Mouse (Mus musculus): Measurements from ENCODE around the gene Cdkl3. TPM values are rescaled to one million over a fixed set of nuclear protein-coding genes. Genes with fewer than 3 reads are reported as not detected.
"Not testable (repeated sequence)": the region's sequence is repeated elsewhere in the genome, so short reads cannot be mapped to it uniquely, and the experiment has no call there.

Gene Cdkl3
- polyA plus RNA-seq, 1 experiment from 2014 or later = 6.2 TPM

DNA sequence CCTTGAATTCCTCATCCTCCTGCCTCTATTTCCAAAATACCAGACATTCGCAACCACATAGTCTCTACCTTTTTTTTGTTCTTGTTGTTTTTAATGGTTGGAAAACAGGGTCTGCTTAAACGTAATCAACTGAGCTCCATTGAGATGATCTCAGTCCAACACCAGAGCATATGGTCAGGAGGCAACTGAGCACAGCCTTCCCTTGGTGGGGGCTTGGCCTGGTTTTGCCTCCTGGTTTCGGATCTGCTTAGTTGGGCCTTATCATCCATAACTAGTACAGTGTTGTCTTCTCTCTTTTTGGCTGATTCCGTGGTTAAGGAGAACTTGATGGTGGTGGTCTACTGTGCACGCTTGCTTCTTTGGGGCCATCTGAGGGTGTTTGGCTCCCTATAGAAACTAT lies 104.8 kb downstream of the Cdkl3 start:
- H3K4me3 ChIP-seq (ENCODE audit: low read depth, low read length) = no peak overlapping the region
- H3K4me2 ChIP-seq (ENCODE audit: low read length) = no peak overlapping the region
- H3K27me3 ChIP-seq (replicated peaks; ENCODE audit: control insufficient read depth, insufficient read depth, low read length) = no peaks in the 10 kb centered on the region
- H3K9me3 ChIP-seq (ENCODE audit: control insufficient read depth, low read length) = no peaks in the 10 kb centered on the region
- 93% methylated on average over 5 of the region's 5 CpGs for WGBS
- H3K4me1 ChIP-seq (replicated peaks; ENCODE audit: control insufficient read depth, insufficient read depth, low read length) = no peaks in the 10 kb centered on the region
- peaks cover 9% of the 10 kb centered on the region for H3K36me3 ChIP-seq (ENCODE audit: control insufficient read depth, insufficient read depth, low read length)
- no peak for ATAC-seq (replicated peaks; ENCODE audit: low FRiP score, low TSS enrichment, low read depth)
- DNase-seq (ENCODE audit: low spot score) = no peak
- H3K27ac ChIP-seq (ENCODE audit: low read depth) = no peak overlapping the region
- H3K9ac ChIP-seq (ENCODE audit: low read length) = no peak overlapping the region

DNA sequence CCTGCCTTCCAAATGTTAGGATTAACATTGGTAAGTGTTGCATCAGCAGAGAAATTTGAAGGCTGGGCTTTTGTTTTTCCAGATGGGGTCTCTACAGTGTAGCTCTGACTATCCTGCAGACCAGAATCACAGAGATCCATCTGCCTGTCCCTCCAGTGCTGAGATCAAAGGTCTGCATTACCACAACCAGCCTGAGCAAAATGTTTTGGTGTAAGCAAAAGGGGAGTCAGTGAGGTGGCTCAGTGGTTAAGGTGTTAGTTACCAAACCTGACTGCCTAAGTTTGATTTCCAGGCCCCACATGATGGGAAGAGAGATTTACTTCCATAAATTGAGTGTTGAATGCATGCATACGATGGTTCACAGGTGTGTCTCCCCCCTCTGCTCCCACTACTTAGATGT lies 105.4 kb downstream of the Cdkl3 start:
- Histone ChIP-seq H3K4me3 (ENCODE audit: low read depth, low read length) (no peak overlapping the region), H3K27ac (ENCODE audit: low read depth) (no peak overlapping the region), H3K4me1 (replicated peaks; ENCODE audit: control insufficient read depth, insufficient read depth, low read length) (no peaks in the 10 kb centered on the region), H3K27me3 (replicated peaks; ENCODE audit: control insufficient read depth, insufficient read depth, low read length) (no peaks in the 10 kb centered on the region), H3K9ac (ENCODE audit: low read length) (no peak overlapping the region), H3K4me2 (ENCODE audit: low read length) (no peak overlapping the region), H3K36me3 (ENCODE audit: control insufficient read depth, insufficient read depth, low read length) (peaks cover 15% of the 10 kb centered on the region), H3K9me3 (ENCODE audit: control insufficient read depth, low read length) (no peaks in the 10 kb centered on the region)
- DNase-seq (ENCODE audit: low spot score) (no peak), ATAC-seq (replicated peaks; ENCODE audit: low FRiP score, low TSS enrichment, low read depth) (no peak)
- WGBS = 93% methylated on average over 1 of the region's 1 CpGs

DNA sequence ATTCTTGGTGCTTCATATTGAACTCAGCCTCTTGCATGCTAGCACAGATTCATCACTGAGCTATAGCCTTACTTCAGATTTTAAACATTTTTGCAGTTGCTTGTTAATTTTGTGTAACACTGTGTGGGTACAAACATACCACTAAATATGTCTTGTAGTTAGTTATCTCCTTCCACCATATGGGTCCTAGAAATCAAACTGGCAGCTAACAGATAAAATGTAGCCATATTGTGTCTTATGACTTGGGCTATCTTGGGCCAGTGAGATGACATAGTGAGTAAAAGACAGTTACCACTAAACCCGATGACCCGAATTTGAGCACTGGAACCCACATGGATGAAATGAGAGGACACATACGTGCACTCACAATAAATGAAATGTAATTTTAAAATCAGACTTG lies 111.5 kb downstream of the Cdkl3 start:
- Histone ChIP-seq H3K9me3 (ENCODE audit: control insufficient read depth, low read length) (no peaks in the 10 kb centered on the region), H3K27ac (ENCODE audit: low read depth) (no peak overlapping the region), H3K4me3 (ENCODE audit: low read depth, low read length) (no peak overlapping the region), H3K27me3 (replicated peaks; ENCODE audit: control insufficient read depth, insufficient read depth, low read length) (no peaks in the 10 kb centered on the region), H3K4me1 (replicated peaks; ENCODE audit: control insufficient read depth, insufficient read depth, low read length) (no peaks in the 10 kb centered on the region), H3K9ac (ENCODE audit: low read length) (no peak overlapping the region), H3K4me2 (ENCODE audit: low read length) (no peak overlapping the region), H3K36me3 (ENCODE audit: control insufficient read depth, insufficient read depth, low read length) (peaks cover 74% of the 10 kb centered on the region)
- ATAC-seq (replicated peaks; ENCODE audit: low FRiP score, low TSS enrichment, low read depth) = no peak
- 93% methylated on average over 3 of the region's 3 CpGs for WGBS
- DNase-seq (ENCODE audit: low spot score) = no peak

DNA sequence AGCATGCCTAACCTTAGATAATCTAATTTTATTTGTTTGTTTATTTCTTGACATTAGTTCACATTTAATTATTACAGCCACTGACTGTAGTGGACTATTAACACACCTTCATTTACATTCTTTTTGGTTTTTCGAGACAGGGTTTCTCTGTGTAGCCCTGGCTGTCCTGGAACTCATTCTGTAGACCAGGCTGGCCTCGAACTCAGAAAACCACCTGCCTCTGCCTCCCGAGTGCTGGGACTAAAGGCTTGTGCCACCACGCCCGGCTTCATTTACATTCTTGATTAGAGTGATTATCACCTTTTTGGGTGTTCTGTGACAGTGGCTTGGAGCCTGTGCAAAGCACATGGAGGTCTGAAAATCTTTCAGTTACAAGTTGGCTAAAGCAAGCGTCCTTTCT lies 112.1 kb downstream of the Cdkl3 start:
- not testable (repeated sequence) for H3K4me2 ChIP-seq (ENCODE audit: low read length); H3K27me3 ChIP-seq (replicated peaks; ENCODE audit: control insufficient read depth, insufficient read depth, low read length); H3K9me3 ChIP-seq (ENCODE audit: control insufficient read depth, low read length); H3K4me3 ChIP-seq (ENCODE audit: low read depth, low read length); H3K27ac ChIP-seq (ENCODE audit: low read depth); H3K4me1 ChIP-seq (replicated peaks; ENCODE audit: control insufficient read depth, insufficient read depth, low read length); H3K9ac ChIP-seq (ENCODE audit: low read length); ATAC-seq (replicated peaks; ENCODE audit: low FRiP score, low TSS enrichment, low read depth)
- peaks cover 80% of the 10 kb centered on the region for H3K36me3 ChIP-seq (ENCODE audit: control insufficient read depth, insufficient read depth, low read length)
- WGBS = 95% methylated on average over 6 of the region's 6 CpGs
- DNase-seq (ENCODE audit: low spot score) = peak; percentile 6

DNA sequence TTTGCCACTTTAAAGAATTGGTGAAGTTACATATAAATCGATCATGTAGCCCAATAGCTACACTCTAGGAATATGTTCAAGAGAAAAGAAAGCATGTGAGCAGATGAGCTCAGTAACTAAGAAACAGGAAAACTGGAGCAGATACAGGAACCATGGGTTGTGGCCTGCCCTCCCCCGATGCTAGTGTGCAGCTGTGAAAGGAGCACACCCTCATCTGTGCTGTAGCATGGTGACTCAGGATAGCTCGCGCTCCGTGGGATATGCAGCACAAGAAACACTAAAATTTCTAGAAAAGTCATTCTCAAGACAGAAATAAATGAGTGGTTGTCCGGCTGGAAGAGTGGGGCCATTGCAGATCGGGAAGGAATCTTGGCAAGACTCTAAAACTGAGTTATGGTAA lies 113.1 kb downstream of the Cdkl3 start:
- Histone ChIP-seq H3K4me2 (ENCODE audit: low read length) (no peak overlapping the region), H3K4me1 (replicated peaks; ENCODE audit: control insufficient read depth, insufficient read depth, low read length) (no peaks in the 10 kb centered on the region), H3K27ac (ENCODE audit: low read depth) (no peak overlapping the region), H3K27me3 (replicated peaks; ENCODE audit: control insufficient read depth, insufficient read depth, low read length) (no peaks in the 10 kb centered on the region), H3K36me3 (ENCODE audit: control insufficient read depth, insufficient read depth, low read length) (peaks cover 91% of the 10 kb centered on the region), H3K4me3 (ENCODE audit: low read depth, low read length) (no peak overlapping the region), H3K9ac (ENCODE audit: low read length) (no peak overlapping the region), H3K9me3 (ENCODE audit: control insufficient read depth, low read length) (no peaks in the 10 kb centered on the region)
- WGBS = 92% methylated on average over 7 of the region's 7 CpGs
- DNase-seq (ENCODE audit: low spot score) (no peak), ATAC-seq (replicated peaks; ENCODE audit: low FRiP score, low TSS enrichment, low read depth) (no peak)

DNA sequence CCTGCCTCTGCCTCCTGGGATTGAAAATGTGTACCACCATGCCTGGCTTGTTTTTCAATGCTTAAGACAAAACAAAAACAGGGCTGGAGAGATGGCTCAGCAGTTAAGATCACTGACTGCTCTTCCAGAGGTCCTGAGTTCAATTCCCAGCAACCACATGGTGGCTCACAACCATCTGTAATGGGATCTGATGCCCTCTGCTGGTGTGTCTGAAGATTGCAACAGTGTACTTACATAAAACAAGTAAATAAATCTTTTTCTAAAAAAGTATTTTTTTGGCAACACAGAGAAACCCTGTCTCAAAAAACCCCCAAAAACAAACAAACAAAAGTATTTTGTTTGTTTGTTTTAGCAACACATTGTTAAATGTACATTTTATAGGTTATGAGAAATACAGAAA lies 116.4 kb downstream of the Cdkl3 start:
- ATAC-seq (replicated peaks; ENCODE audit: low FRiP score, low TSS enrichment, low read depth) = not testable (repeated sequence)

DNA sequence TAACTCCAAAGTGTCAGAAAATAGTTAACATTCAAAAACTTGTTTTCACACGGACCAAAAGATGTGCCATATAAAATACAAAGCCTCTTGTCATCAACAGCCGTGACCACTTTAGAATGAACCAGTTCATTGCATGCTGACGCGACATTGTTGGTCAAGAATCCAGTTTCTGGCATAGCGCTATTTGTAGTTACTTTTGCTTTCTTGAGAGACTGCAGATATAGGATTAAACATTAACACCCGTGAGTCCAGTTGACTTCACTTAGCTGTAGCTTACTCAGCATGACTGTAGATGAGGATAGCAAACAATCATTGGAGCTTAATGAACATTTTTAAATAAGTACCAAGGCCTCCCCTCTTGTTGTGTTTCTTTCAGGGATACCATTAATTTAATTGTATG lies 118.0 kb downstream of the Cdkl3 start:
- Histone ChIP-seq H3K27ac (ENCODE audit: low read depth) (no peak overlapping the region), H3K36me3 (ENCODE audit: control insufficient read depth, insufficient read depth, low read length) (peaks cover 82% of the 10 kb centered on the region)

More for the DNA sequence above, 116.4 kb downstream of the Cdkl3 start:
- peaks cover 96% of the 10 kb centered on the region for H3K36me3 ChIP-seq (ENCODE audit: control insufficient read depth, insufficient read depth, low read length)
- H3K27me3 ChIP-seq (replicated peaks; ENCODE audit: control insufficient read depth, insufficient read depth, low read length); H3K4me2 ChIP-seq (ENCODE audit: low read length); H3K4me1 ChIP-seq (replicated peaks; ENCODE audit: control insufficient read depth, insufficient read depth, low read length); H3K4me3 ChIP-seq (ENCODE audit: low read depth, low read length); H3K9me3 ChIP-seq (ENCODE audit: control insufficient read depth, low read length); H3K27ac ChIP-seq (ENCODE audit: low read depth); H3K9ac ChIP-seq (ENCODE audit: low read length); DNase-seq (ENCODE audit: low spot score): not testable (repeated sequence)

DNA sequence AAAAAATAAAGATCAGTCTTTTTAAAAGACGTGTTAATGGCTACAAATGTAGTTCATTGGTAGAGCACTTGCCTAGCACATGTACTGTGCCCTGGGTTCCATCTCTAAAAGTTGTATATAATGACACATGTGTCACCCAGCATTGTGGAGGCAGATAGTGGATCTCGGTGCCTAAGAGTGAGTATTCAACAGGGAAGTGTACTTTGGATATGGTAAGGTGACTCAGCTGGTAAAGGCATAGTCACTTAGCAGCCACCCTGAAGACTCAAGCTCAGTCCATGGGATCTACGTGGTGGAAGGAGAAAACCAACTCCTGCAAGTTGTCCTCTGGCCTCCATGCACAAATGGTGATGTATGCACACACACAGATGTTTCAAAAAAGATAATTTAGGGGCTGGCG lies 120.4 kb downstream of the Cdkl3 start:
- WGBS = 89% methylated on average over 4 of the region's 4 CpGs
- Histone ChIP-seq H3K9me3 (ENCODE audit: control insufficient read depth, low read length) (no peaks in the 10 kb centered on the region), H3K4me2 (ENCODE audit: low read length) (no peak overlapping the region), H3K4me1 (replicated peaks; ENCODE audit: control insufficient read depth, insufficient read depth, low read length) (no peaks in the 10 kb centered on the region), H3K27ac (ENCODE audit: low read depth) (no peak overlapping the region), H3K27me3 (replicated peaks; ENCODE audit: control insufficient read depth, insufficient read depth, low read length) (no peaks in the 10 kb centered on the region), H3K9ac (ENCODE audit: low read length) (no peak overlapping the region), H3K4me3 (ENCODE audit: low read depth, low read length) (no peak overlapping the region), H3K36me3 (ENCODE audit: control insufficient read depth, insufficient read depth, low read length) (peaks cover 58% of the 10 kb centered on the region)
- DNase-seq (ENCODE audit: low spot score) (no peak), ATAC-seq (replicated peaks; ENCODE audit: low FRiP score, low TSS enrichment, low read depth) (no peak)

More for the DNA sequence above, 118.0 kb downstream of the Cdkl3 start:
- Histone ChIP-seq H3K9me3 (ENCODE audit: control insufficient read depth, low read length) (no peaks in the 10 kb centered on the region), H3K4me3 (ENCODE audit: low read depth, low read length) (no peak overlapping the region), H3K9ac (ENCODE audit: low read length) (no peak overlapping the region), H3K27me3 (replicated peaks; ENCODE audit: control insufficient read depth, insufficient read depth, low read length) (no peaks in the 10 kb centered on the region), H3K4me2 (ENCODE audit: low read length) (no peak overlapping the region), H3K4me1 (replicated peaks; ENCODE audit: control insufficient read depth, insufficient read depth, low read length) (no peaks in the 10 kb centered on the region)
- DNase-seq (ENCODE audit: low spot score) = no peak
- WGBS = 88% methylated on average over 6 of the region's 6 CpGs
- no peak for ATAC-seq (replicated peaks; ENCODE audit: low FRiP score, low TSS enrichment, low read depth)

DNA sequence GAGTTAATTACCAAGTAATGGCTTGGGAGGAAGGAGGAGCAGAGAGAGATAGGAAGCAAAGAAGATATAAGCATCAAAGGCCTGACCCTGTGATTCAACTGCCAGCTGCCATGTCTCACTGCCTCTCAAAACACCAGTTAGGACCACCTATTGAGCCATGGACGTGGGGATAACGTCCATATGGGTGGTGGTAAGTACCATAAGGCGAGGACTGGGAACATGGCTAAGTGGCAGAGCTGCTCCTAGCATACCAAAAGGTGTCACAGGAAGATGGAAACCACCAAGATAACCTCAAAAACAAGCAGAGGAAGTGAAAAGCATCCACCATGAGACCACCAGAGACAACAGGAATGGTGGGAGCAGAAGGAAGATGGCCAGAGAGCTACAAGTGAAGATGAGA lies 123.1 kb downstream of the Cdkl3 start:
- Histone ChIP-seq H3K36me3 (ENCODE audit: control insufficient read depth, insufficient read depth, low read length) (peaks cover 31% of the 10 kb centered on the region), H3K9ac (ENCODE audit: low read length) (no peak overlapping the region), H3K4me3 (ENCODE audit: low read depth, low read length) (no peak overlapping the region), H3K9me3 (ENCODE audit: control insufficient read depth, low read length) (no peaks in the 10 kb centered on the region), H3K27me3 (replicated peaks; ENCODE audit: control insufficient read depth, insufficient read depth, low read length) (no peaks in the 10 kb centered on the region), H3K4me2 (ENCODE audit: low read length) (no peak overlapping the region), H3K27ac (ENCODE audit: low read depth) (no peak overlapping the region), H3K4me1 (replicated peaks; ENCODE audit: control insufficient read depth, insufficient read depth, low read length) (no peaks in the 10 kb centered on the region)
- 65% methylated on average over 3 of the region's 3 CpGs for WGBS
- no peak for ATAC-seq (replicated peaks; ENCODE audit: low FRiP score, low TSS enrichment, low read depth)
- DNase-seq (ENCODE audit: low spot score) = no peak

All from intestine, embryonic 14.5 days (tissue).